Mouse (Mus musculus) adrenal gland, adult 2 months (tissue): ENCODE data around the gene Dip2b. TPM values are rescaled to one million over a fixed set of nuclear protein-coding genes. Genes with fewer than 3 reads are reported as not detected.
A peak's percentile ranks its signal among the peaks of the same experiment; 100 is the strongest.

Experiments used
- DNase-seq: peaks from one replicate; pipeline ENCODE4 v3.0.0; 2021
- polyA plus RNA-seq: library from polyadenylated mRNA; depleted of rRNA; stranded (reverse); fragments of >200 nt; gene quantifications from 2 replicates; pipeline ENCODE4 v1.2.3, GENCODE M21; 2012
- total RNA-seq, 2 experiments: library from RNA; stranded (reverse); gene quantifications; 2 replicates each; pipeline ENCODE4 v1.2.3; 2021

The Dip2b gene
- total and polyA plus RNA-seq, 3 experiments: 4.7 to 14.6 (median 13.8) TPM

GRCm38 (mm10) chr15:100179685-100180084 lies 141.2 kb downstream of the Dip2b start:
- no peak for DNase-seq

- DNase-seq: no peak
Measured at GRCm38 (mm10) chr15:100180221-100180620, 141.8 kb downstream of the Dip2b start.

GRCm38 (mm10) chr15:100181841-100182240 lies 143.4 kb downstream of the Dip2b start:
- DNase-seq: no peak

- no peak for DNase-seq
Measured at GRCm38 (mm10) chr15:100182526-100183280, 144.2 kb downstream of the Dip2b start.

GRCm38 (mm10) chr15:100183510-100183909 lies 145.0 kb downstream of the Dip2b start:
- DNase-seq: no peak

GRCm38 (mm10) chr15:100184821-100185496 lies 146.5 kb downstream of the Dip2b start:
- no peak for DNase-seq

GRCm38 (mm10) chr15:100186234-100186633 lies 147.8 kb downstream of the Dip2b start:
- no peak for DNase-seq

GRCm38 (mm10) chr15:100186882-100187672 lies 148.6 kb downstream of the Dip2b start:
- DNase-seq: no peak

GRCm38 (mm10) chr15:100188542-100188941 lies 150.1 kb downstream of the Dip2b start:
- no peak for DNase-seq

- no peak for DNase-seq
Measured at GRCm38 (mm10) chr15:100188962-100189404, 150.5 kb downstream of the Dip2b start.

- DNase-seq: no peak
Measured at GRCm38 (mm10) chr15:100190083-100190482, 151.6 kb downstream of the Dip2b start.

GRCm38 (mm10) chr15:100198983-100199745 lies 160.7 kb downstream of the Dip2b start:
- no peak for DNase-seq

- peak; percentile 42 for DNase-seq
Measured at GRCm38 (mm10) chr15:100199790-100200189, 161.3 kb downstream of the Dip2b start.

GRCm38 (mm10) chr15:100201806-100202205 lies 163.3 kb downstream of the Dip2b start:
- DNase-seq: no peak

- no peak for DNase-seq
Measured at GRCm38 (mm10) chr15:100202431-100203015, 164.1 kb downstream of the Dip2b start.

GRCm38 (mm10) chr15:100204574-100204973 lies 166.1 kb downstream of the Dip2b start:
- DNase-seq: no peak

- no peak for DNase-seq
Measured at GRCm38 (mm10) chr15:100210013-100210412, 171.5 kb downstream of the Dip2b start.

- DNase-seq: no peak
Measured at GRCm38 (mm10) chr15:100213339-100213738, 174.9 kb downstream of the Dip2b start.

GRCm38 (mm10) chr15:100215092-100215491 lies 176.6 kb downstream of the Dip2b start:
- DNase-seq: no peak

GRCm38 (mm10) chr15:100216173-100216572 lies 177.7 kb downstream of the Dip2b start:
- no peak for DNase-seq

- no peak for DNase-seq
Measured at GRCm38 (mm10) chr15:100218018-100218417, 179.6 kb downstream of the Dip2b start.
